Mouse (Mus musculus) cerebellum, postnatal 36 days (tissue): ENCODE results near the gene Trp53rkb.

Experiments used
- DNase-seq, 2 experiments: peaks; one replicate each; pipeline ENCODE4 v3.0.0; 2021 to 2022; ENCODE audit warnings: mixed read lengths in 2 of 2

Gene Trp53rkb

GRCm38 (mm10) chr2:166834796-166835195 is 42.5 kb downstream of the Trp53rkb start:
- DNase-seq = no peak

GRCm38 (mm10) chr2:166835581-166835980 is 43.2 kb downstream of the Trp53rkb start:
- no peak for DNase-seq

GRCm38 (mm10) chr2:166841813-166842212 is 49.5 kb downstream of the Trp53rkb start:
- DNase-seq = no peak
